Mouse (Mus musculus) heart, postnatal 0 days (tissue): Measurements from ENCODE around the gene Psmc5.

Experiments used
- CTCF ChIP-seq: IDR thresholded peaks from 2 replicates; pipeline ENCODE4 v1.5.1; 2016; ENCODE audit warnings: antibody characterized with exemption, control low read depth, low read depth
- EP300 ChIP-seq: IDR thresholded peaks from 2 replicates; pipeline ENCODE4 v1.6.1; 2016; ENCODE audit warnings: antibody characterized with exemption, low read depth

DNA sequence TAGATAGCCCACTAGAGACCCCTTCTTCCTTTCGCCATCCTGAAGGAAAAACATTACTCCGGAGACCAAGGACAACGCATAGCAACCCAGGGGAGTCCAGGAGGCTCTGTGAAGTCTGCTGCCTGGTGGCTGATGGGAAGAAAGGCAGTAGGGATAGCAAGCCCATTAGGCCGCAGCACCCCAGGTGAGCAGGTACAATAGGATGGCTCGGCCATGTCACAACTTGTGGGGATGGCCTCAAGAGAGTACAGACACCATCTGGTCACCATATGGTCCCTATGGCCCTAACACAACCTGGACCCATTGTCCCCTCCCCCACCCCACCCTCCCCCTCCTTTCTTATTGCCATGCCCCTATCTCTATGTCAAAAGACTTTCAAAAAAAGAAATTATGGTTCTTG lies 11.9 kb downstream of the Psmc5 start:
- TF ChIP-seq CTCF (no peak), EP300 (no peak)
